Mouse (Mus musculus) T-helper 17 cell (primary cell): Measurements from ENCODE around the gene Gfm2.

Experiments used
- in situ Hi-C, 2 experiments: fragments of 300-600 bp; cut with MboI, MseI; formaldehyde crosslinking; loops; 1 replicate in 1 of 2; 2 replicates in 1 of 2; pipeline ENCODE4 v1.15.1; 2025; ENCODE audit warnings: high pct_unique_total_duplicates in 2 of 2

Gfm2 gene

GRCm38 (mm10) chr13:97225130-97225529 is 87.4 kb downstream of the Gfm2 start:
- in situ Hi-C loops = no loop called here

- in situ Hi-C loops = no loop called here
Observed at GRCm38 (mm10) chr13:97227795-97228194, 90.1 kb downstream of the Gfm2 start.

- in situ Hi-C loops = loop anchor here (5.0 kb wide), 3 partner anchors 357 to 707 kb away; no protein-coding TSS in a partner anchor
Observed at GRCm38 (mm10) chr13:97230101-97230500, 92.4 kb downstream of the Gfm2 start.
